Mouse (Mus musculus) stomach, postnatal 0 days (tissue): ENCODE measurements at regions not wholly inside any gene's neighbourhood (a gene's known extent, or its start where the extent isn't known, plus 50 kb on each side); places are given as distances from the start of the nearest gene placed in this dataset.

Source experiments
- ATAC-seq: fragments of 200-750 bp; cut with Nextera tagmentation; 2 replicates; pipeline ENCODE4 v1.8.0; 2017; ENCODE audit not compliant: low FRiP score, low TSS enrichment
- DNase-seq: peaks from one replicate; pipeline ENCODE4 v3.0.0-alpha.2; 2016; ENCODE audit warnings: low spot score
- H3K27ac ChIP-seq: fragments of 300-500 bp; sonication (generic); replicated peaks from 2 replicates; pipeline ENCODE4 v1.5.1; 2014; ENCODE audit warnings: mild to moderate bottlenecking, control low read depth
- H3K27me3 ChIP-seq: fragments of 300-500 bp; sonication (generic); 2 replicates; pipeline ENCODE4 v1.6.1; 2014; ENCODE audit warnings: low read length; ENCODE audit not compliant: control insufficient read depth, insufficient read depth
- H3K36me3 ChIP-seq: fragments of 300-500 bp; sonication (generic); 2 replicates; pipeline ENCODE4 v1.6.1; 2014; ENCODE audit warnings: low read length, mixed read lengths; ENCODE audit not compliant: control insufficient read depth, insufficient read depth
- H3K4me1 ChIP-seq: fragments of 300-500 bp; sonication (generic); replicated peaks from 2 replicates; pipeline ENCODE4 v1.6.1; 2014; ENCODE audit warnings: antibody characterized with exemption; ENCODE audit not compliant: control insufficient read depth, insufficient read depth
- H3K4me2 ChIP-seq: fragments of 300-500 bp; sonication (generic); replicated peaks from 2 replicates; pipeline ENCODE4 v1.6.1; 2014; ENCODE audit warnings: low read depth, mild to moderate bottlenecking, control low read depth, moderate library complexity
- H3K4me3 ChIP-seq: fragments of 300-500 bp; sonication (generic); 2 replicates; pipeline ENCODE4 v1.5.1; 2014; ENCODE audit warnings: low read depth, low read length, control low read depth
- H3K9ac ChIP-seq: fragments of 300-500 bp; sonication (generic); 2 replicates; pipeline ENCODE4 v1.6.1; 2014; ENCODE audit warnings: mild to moderate bottlenecking, low read length, control low read depth, mixed read lengths
- H3K9me3 ChIP-seq: fragments of 300-500 bp; sonication (generic); 2 replicates; pipeline ENCODE4 v1.6.1; 2016; ENCODE audit warnings: low read length; ENCODE audit not compliant: control insufficient read depth
- CTCF ChIP-seq: IDR thresholded peaks from 2 replicates; pipeline ENCODE4 v1.5.1; 2016; ENCODE audit warnings: antibody characterized with exemption, low read depth, mild to moderate bottlenecking, moderate library complexity
- EP300 ChIP-seq: optimal IDR thresholded peaks from 2 replicates; pipeline ENCODE3; 2016; ENCODE audit warnings: antibody characterized with exemption
- WGBS: fragments of 180-500 bp; shearing (Covaris S2); extraction: QIAGEN DNeasy Blood & Tissue Kit; methylation state at CpG from one replicate; pipeline ENCODE4 v1.1.7; 2014; 5-methylcytosine and 5-hydroxymethylcytosine counted together

DNA sequence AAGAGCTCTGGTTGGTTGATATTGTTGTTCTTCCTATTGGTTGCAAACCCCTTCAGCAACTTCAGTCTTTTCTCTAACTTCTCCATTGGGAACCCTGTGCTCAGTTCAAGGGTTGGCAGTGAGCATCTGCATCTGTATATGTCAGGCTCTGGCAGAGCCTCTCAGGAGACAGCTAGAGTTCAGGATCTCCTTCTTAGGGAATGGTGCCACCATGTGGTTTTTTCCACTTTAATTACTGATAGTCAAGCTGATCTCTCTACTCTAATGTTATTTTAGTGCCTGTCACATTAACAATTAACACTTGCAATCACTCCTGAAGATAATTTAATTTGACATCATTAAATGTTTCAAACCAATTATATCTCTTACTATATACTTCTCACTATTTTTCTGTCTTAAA is 550.4 kb downstream of the Gm597 start:
- H3K27ac ChIP-seq, result no peak overlapping the region
- TF ChIP-seq CTCF (peak; percentile 22; the same call in 1 of the 2 replicates), EP300 (no peak)
- no peak for DNase-seq

DNA sequence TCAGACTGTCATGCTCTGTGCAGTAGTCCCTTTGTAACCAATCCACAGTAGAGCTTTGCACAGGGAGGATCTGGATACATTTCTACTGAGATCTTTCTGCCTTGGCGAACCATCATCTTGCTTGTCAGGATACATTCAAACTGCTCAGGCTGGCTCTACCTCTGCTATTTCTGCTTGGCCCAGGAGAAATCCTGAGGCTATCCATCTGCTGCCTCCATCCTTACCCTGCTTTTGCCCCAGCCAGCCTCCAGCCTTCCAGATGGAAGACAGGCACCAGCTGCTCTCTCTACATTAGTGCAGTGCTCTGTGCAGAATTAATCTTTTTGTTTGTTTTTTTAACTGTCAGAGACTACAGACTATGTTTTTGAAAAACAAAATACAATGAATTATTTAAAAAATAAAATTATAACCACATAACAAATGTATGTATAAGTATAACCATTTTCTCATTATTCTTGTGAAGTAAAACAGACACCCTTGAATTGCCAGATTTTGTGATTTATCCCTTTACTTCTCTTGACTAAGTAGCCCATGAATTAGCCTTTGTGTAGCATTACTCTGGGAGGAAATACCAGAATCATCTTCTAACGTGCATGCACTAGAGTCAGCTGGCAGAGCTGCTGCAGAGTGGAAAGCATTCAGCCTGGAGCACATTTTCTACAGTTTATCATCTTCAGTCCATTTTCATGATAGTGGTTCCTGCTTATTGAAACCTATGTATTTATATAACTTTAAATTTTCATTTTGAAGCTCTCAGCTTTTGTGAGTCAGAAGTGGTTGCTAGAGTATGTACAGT is 565.6 kb downstream of the Gm597 start:
- ATAC-seq (no peak), DNase-seq (no peak)
- Histone ChIP-seq H3K27me3 (no peaks in the 10 kb centered on the region), H3K9me3 (no peaks in the 10 kb centered on the region), H3K9ac (no peak overlapping the region), H3K4me1 (no peaks in the 10 kb centered on the region), H3K4me3 (no peak overlapping the region), H3K27ac (no peak overlapping the region), H3K4me2 (no peak overlapping the region), H3K36me3 (no peaks in the 10 kb centered on the region)
- no peak for TF ChIP-seq EP300
- no peak for TF ChIP-seq CTCF
- WGBS, result 30% methylated on average over 2 of the region's 2 CpGs

More for the DNA sequence above, 550.4 kb downstream of the Gm597 start:
- Histone ChIP-seq H3K4me1 (no peaks in the 10 kb centered on the region), H3K4me2 (no peak overlapping the region), H3K27me3 (no peaks in the 10 kb centered on the region), H3K36me3 (no peaks in the 10 kb centered on the region), H3K4me3 (no peak overlapping the region), H3K9me3 (no peaks in the 10 kb centered on the region), H3K9ac (no peak overlapping the region)
- ATAC-seq, result no peak
